Mouse (Mus musculus) B cell, adult 2 months (primary cell): ENCODE results near the gene Gfm2.
"Not testable (repeated sequence)": the region's sequence is repeated elsewhere in the genome, so short reads cannot be mapped to it uniquely, and the experiment has no call there.

Experiments used
- DNase-seq, 2 experiments: peaks; one replicate each; pipeline ENCODE4 v3.0.0; 2022

The Gfm2 gene

DNA sequence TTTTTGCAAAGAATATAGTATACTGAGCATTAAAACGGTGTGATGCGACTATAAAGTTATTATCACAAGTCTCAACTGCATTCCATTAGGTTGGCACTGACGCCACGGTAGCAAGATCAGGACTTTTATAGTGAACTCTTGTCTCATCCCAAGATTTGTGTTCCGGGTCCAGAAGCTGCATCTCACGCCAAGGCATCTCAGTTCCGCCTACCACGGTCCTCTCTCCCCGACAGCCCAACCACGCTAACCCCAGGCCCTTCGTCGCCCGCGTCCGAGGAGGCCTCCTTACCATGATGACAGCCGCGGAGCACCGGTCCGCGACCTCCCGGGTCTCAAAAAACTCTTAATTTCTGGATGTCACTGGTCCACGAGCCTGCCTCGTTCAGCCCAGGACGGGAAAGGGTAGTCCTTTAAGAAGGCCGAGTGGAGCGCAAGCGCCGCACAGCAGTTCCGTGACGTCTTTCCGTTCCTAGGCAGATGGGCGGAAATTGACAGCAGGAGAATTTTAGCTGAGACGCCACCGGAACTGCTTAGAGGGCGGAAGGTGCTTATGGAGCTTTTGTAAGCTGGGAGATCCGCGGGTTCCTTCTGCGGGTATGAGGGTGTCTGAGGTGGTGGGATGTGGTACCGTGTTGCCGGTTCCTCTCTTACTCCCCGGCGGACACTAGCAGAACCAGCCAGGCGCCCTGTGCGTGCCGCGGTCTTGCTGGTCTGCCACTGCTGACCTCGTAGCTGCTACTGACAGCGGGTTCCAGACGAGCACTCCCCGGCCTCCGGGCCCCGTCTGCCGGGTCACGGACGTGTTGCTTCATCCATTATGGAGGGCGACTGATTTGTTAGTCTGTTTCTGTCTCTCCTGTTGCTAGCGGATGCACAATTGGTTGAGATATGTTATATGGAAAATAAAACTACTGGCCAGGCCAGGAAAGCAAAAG is at the start of gene Gfm2, which contains the start of gene Nsa2:
Gene Gfm2, plus strand, starts transcription at position 472 of the 935 bp plus-strand sequence.
Gene Nsa2, minus strand, starts transcription at position 472 of the 935 bp plus-strand sequence.
- DNase-seq = peak; percentile 90

- DNase-seq = no peak
Observed at GRCm38 (mm10) chr13:97088183-97088582, 49.6 kb upstream of the Gfm2 start.

GRCm38 (mm10) chr13:97095726-97096125 is 42.0 kb upstream of the Gfm2 start:
- no peak for DNase-seq

DNA sequence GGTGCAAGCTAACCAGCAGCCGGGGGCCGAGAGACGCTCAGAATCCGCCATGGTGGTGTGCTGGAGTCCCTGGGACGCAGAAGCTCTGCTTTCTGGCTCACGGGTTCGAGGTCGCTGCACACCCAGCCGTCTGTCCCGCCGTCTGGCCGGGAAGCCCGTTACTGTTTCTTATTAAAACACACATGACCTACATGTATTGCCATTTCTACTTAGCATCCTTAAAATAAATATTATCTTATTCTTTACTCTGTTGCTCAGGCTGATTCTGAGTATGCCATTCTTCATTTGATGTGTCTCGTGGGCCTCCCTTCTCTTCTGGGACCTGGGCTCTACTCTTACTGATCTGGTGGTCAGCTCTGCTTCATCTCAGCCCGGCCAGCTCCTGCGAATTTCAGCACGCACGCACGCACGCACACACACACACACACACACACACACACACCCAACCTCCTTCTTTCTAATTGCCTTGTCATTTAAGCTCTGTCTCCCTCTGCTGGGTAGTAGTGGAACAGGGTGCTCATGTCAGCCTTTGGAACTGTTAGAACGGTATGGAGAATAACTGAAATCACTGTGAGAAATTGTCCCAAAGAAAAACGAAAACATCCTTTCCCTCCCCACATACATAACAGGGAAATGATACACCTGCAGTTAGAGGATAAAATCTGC is 38.4 kb upstream of the Gfm2 start, which contains the start of gene Gm6169:
Gene Gm6169, minus strand, starts transcription at position 51 of the 666 bp plus-strand sequence.
- DNase-seq = peak; percentile 3 to 16

GRCm38 (mm10) chr13:97104996-97105395 is 32.7 kb upstream of the Gfm2 start:
- DNase-seq = no peak

- not testable (repeated sequence) for DNase-seq
Observed at GRCm38 (mm10) chr13:97107721-97108120, 30.0 kb upstream of the Gfm2 start.

DNA sequence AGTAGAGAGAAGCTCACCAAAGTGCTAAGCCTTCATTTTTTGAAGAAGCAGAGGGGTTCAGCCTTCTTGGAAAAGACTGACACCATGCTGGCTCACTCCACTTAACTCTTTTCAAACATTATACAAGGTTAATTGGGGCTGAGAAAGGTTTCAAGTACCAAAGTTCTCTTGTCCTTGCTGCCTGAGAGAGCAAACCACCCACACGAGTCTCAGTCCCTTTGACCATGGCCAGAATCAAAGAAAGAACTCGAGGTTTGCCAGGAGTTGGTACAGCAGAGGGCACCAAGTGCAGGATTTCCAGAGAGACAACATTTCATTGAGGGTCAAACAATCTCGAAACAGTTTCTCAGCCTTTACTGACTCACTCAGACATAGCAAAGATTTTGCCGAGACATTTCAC is 28.7 kb upstream of the Gfm2 start:
- no peak for DNase-seq

GRCm38 (mm10) chr13:97121341-97121740 is 16.4 kb upstream of the Gfm2 start:
- DNase-seq = no peak

DNA sequence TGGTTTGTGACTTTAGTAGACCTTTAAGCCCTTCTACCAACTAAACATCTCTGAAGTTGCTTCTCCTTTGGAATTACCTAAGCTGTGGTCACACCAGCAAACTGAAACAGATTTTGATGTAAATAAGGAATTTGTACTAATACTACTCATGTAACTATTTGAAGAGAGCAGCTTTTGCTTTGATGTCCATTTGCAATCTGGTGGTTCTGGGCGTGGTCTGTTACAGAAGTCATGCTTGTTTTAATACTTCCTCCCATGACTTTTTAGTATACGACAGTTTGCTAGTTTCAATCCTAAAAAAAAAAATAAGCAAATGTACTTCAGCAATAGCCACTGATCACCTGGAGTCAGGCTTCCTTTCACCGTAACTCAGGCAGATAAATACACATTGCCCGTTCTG is 8.1 kb upstream of the Gfm2 start:
- DNase-seq = not testable (repeated sequence)

DNA sequence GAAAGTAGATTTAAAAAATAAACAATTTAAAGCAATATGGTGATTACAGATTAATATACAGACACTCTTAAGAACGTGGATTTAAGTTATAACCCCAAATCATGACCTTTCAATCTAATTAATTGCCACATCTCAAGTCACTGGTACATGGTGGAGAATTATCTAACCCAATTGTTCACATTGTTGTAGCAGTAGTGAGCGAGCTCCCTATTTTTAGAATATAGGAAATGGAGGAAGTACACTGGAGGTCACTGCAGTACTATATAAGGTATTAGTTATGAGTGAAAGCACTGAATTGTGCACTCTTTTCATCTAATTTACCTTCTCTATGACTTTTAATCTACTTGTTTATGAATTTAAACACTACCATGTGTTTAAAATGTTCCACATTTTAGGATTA is 7.3 kb upstream of the Gfm2 start:
- not testable (repeated sequence) for DNase-seq

DNA sequence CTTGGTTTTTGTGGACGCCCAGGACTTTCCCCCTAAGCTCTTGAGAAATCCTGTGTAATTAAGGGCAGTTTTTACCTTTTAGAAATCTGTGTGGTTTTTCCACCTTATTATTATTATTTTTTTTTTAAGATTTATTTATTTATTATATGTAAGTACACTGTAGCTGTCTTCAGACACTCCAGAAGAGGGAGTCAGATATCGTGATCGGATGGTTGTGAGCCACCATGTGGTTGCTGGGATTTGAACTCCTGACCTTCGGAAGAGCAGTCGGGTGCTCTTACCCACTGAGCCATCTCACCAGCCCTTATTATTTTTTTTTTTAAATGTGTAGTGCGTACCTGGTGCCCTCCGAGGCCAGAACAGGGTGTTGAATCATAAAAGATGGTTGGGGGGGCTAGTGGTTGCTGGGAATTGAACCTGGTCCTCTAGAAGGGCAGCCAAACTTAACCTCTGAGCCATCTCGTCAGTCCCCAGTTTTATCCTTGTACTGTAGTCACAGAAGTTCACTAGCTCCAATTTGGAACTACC is 731 bp downstream of the Gfm2 start:
- DNase-seq = peak; percentile 6

- DNase-seq = no peak
Observed at GRCm38 (mm10) chr13:97142321-97142720, 4.6 kb downstream of the Gfm2 start.

- peak; percentile 76 to 79 for DNase-seq
Observed at GRCm38 (mm10) chr13:97145834-97146233, 8.1 kb downstream of the Gfm2 start.

GRCm38 (mm10) chr13:97175520-97176264 is 38.0 kb downstream of the Gfm2 start:
- DNase-seq = no peak

DNA sequence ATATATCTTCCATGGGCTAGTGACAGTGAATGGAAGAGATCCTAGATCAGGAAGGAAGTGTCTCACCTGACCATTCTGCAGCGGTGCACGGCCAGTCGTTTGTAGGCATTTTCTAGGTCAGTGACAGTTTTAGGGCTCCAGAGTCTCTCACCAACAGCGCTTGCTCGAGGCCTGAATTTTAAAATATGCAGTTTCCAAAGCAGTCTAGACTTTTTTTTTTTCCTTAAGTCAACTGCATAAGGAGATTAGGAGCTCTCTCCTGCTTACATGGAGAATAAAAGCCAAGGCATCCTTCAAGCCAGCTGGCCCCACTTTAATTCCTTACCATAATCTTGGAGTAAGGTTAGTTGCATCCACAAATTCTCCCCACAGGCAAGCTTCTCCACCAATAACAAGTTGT is 39.0 kb downstream of the Gfm2 start:
- DNase-seq = no peak

- no peak for DNase-seq
Observed at GRCm38 (mm10) chr13:97178943-97179342, 41.2 kb downstream of the Gfm2 start.

DNA sequence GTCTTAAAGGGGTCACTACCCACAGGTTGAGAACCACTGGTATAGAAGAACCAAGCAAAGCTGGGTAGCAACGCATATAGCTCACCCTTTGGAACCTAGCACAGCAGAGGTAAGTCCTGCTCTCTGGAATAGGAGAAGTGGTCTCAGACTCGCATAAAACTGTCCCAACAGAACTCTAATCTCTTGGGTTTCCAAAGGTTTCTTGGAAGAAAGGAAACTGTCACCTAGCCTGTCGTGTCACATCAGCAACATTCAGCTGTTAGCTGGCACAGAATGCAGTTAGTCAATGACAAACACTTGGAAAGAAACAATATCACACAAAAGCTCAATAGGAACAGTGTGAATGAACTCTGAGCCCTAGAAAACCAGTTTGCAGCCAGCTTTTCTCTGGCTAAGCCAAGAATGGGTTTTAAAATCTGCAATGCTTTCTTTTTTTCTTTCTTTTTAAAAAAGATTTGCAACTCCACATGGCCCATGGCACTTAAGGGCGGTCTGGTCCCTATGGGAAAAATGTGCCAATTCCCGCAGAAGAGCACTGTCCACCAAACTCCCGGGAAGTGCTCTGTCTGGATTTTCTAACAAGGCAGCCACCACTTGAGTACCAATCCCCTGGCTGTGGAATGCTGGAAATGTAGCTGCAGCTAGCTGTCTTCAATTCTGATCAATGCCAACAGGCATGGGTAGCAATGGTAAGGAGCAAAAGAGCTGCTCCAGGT is 42.5 kb downstream of the Gfm2 start:
- no peak for DNase-seq

GRCm38 (mm10) chr13:97182821-97183220 is 45.1 kb downstream of the Gfm2 start:
- no peak for DNase-seq

- DNase-seq = no peak
Observed at GRCm38 (mm10) chr13:97184168-97184567, 46.4 kb downstream of the Gfm2 start.

GRCm38 (mm10) chr13:97184656-97185055 is 46.9 kb downstream of the Gfm2 start:
- no peak for DNase-seq

- no peak for DNase-seq
Observed at GRCm38 (mm10) chr13:97186346-97186745, 48.6 kb downstream of the Gfm2 start.

- DNase-seq = no peak
Observed at GRCm38 (mm10) chr13:97187693-97188092, 50.0 kb downstream of the Gfm2 start.
